Mouse (Mus musculus) forebrain, embryonic 11.5 days (tissue): ENCODE measurements around the gene Nudt6. TPM values are rescaled to one million over a fixed set of nuclear protein-coding genes. Genes with fewer than 3 reads are reported as not detected.

Experiments used
- ATAC-seq: fragments of 200-750 bp; cut with Nextera tagmentation; replicated peaks from 2 replicates; pipeline ENCODE4 v1.8.0; 2017; ENCODE audit warnings: moderate TSS enrichment; ENCODE audit not compliant: low FRiP score
- DNase-seq: peaks from one replicate; pipeline ENCODE4 v3.0.0-alpha.2; 2017; ENCODE audit warnings: low spot score
- H3K27ac ChIP-seq: fragments of 300-500 bp; sonication (generic); 2 replicates; pipeline ENCODE4 v1.5.1; 2014; ENCODE audit warnings: low read depth, low read length
- H3K27me3 ChIP-seq: fragments of 300-500 bp; sonication (generic); 2 replicates; pipeline ENCODE4 v1.6.1; 2014; ENCODE audit warnings: mild to moderate bottlenecking, low read length, mixed read lengths; ENCODE audit not compliant: control insufficient read depth, insufficient read depth
- H3K36me3 ChIP-seq: fragments of 300-500 bp; sonication (generic); 2 replicates; pipeline ENCODE4 v1.6.1; 2014; ENCODE audit warnings: mild to moderate bottlenecking, low read length, moderate library complexity, mixed read lengths; ENCODE audit not compliant: control insufficient read depth, insufficient read depth
- H3K4me1 ChIP-seq: fragments of 300-500 bp; sonication (generic); replicated peaks from 2 replicates; pipeline ENCODE4 v1.6.1; 2014; ENCODE audit warnings: low read length, mixed read lengths; ENCODE audit not compliant: control insufficient read depth, insufficient read depth
- H3K4me2 ChIP-seq: fragments of 300-500 bp; sonication (generic); 2 replicates; pipeline ENCODE4 v1.6.1; 2014; ENCODE audit warnings: low read depth, mild to moderate bottlenecking, low read length, moderate library complexity, mixed read lengths; ENCODE audit not compliant: severe bottlenecking
- H3K4me3 ChIP-seq: fragments of 300-500 bp; sonication (generic); 2 replicates; pipeline ENCODE4 v1.5.1; 2014; ENCODE audit warnings: low read depth, low read length
- H3K9ac ChIP-seq: fragments of 300-500 bp; sonication (generic); 2 replicates; pipeline ENCODE4 v1.6.1; 2014; ENCODE audit warnings: low read length
- H3K9me3 ChIP-seq: fragments of 300-500 bp; sonication (generic); 2 replicates; pipeline ENCODE4 v1.6.1; 2016; ENCODE audit warnings: low read length, mixed read lengths; ENCODE audit not compliant: control insufficient read depth
- WGBS: fragments of 180-500 bp; shearing (Covaris S2); extraction: QIAGEN DNeasy Blood & Tissue Kit; methylation state at CpG from one replicate; pipeline ENCODE4 v1.1.7; 2014; 5-methylcytosine and 5-hydroxymethylcytosine counted together
- polyA plus RNA-seq: library from polyadenylated mRNA; unstranded; fragments of >200 nt; fragmentation: Nextera tagmentation; extraction: Ambion mirVana; gene quantifications from 2 replicates; pipeline ENCODE4 v1.2.1, GENCODE M21; 2014

The Nudt6 gene
- polyA plus RNA-seq, 1 experiment from 2014 or later = 4.4 TPM

GRCm38 (mm10) chr3:37420641-37421040, 630 bp upstream of the Nudt6 start:
- ATAC-seq = no peak
- Histone ChIP-seq H3K4me3 (peak overlapping the region; percentile 95), H3K27me3 (no peaks in the 10 kb centered on the region), H3K4me2 (peak overlapping the region; percentile 84), H3K9ac (peak overlapping the region; percentile 69), H3K36me3 (no peaks in the 10 kb centered on the region), H3K4me1 (peaks cover 6% of the 10 kb centered on the region; the same call in 1 of the 2 replicates), H3K9me3 (no peaks in the 10 kb centered on the region), H3K27ac (peak overlapping the region; percentile 81; the same call in 1 of the 2 replicates)
- DNase-seq = no peak
- WGBS = 0% methylated on average over 23 of the region's 24 CpGs

DNA sequence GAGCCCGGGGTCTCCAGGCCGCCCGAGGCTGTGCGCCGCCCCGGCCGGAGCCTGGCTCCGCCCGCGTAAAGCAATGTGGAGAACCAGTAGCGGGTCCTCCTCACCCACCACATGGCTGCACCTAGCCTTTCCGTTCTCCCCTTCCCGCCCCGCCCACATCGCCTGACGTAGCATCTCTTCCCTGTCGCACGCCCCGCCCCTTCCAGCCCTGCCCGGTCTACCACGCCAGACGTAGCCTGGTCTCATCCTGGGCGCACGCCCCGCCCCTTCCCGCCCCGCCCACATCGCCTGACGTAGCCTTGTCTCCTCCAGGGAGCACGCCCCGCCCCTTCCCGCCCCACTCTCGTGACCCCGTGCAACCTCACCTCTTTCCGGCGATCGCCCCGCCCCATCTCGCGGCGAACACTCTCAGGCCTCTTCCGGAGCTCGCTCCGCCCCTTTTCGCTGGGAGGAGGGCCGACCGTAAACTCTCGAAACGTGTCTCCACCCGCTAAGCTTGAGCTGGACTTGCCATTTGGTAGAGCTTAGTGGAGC, 486 bp downstream of the Nudt6 start, which contains the start of gene Spata5:
Spata5 (plus strand) TSS at position 439 of the 534 bp plus-strand sequence.
- WGBS = under 1% methylated on average over 47 of the region's 50 CpGs
- no peaks in the 10 kb centered on the region for H3K36me3 ChIP-seq
- no peaks in the 10 kb centered on the region for H3K9me3 ChIP-seq
- DNase-seq (peak; percentile 100), ATAC-seq (peak; percentile 96)
- H3K27me3 ChIP-seq = no peaks in the 10 kb centered on the region
- peak within 1 kb of the TSS; percentile 95 for H3K4me3 ChIP-seq
- H3K27ac ChIP-seq = peak within 1 kb of the TSS; percentile 81
- H3K9ac ChIP-seq = peak within 1 kb of the TSS; percentile 78
- peak within 1 kb of the TSS; percentile 84 for H3K4me2 ChIP-seq
- peaks cover 6% of the 10 kb centered on the region; the same call in 1 of the 2 replicates for H3K4me1 ChIP-seq

- DNase-seq = no peak
- H3K9me3 ChIP-seq = no peaks in the 10 kb centered on the region
- H3K4me2 ChIP-seq = peak overlapping the region; percentile 56
- WGBS = under 1% methylated on average over 30 of the region's 30 CpGs
- peaks cover 6% of the 10 kb centered on the region; the same call in 1 of the 2 replicates for H3K4me1 ChIP-seq
- no peaks in the 10 kb centered on the region for H3K27me3 ChIP-seq
- peak overlapping the region; percentile 72 for H3K27ac ChIP-seq
- peak overlapping the region; percentile 78 for H3K9ac ChIP-seq
- no peaks in the 10 kb centered on the region for H3K36me3 ChIP-seq
- H3K4me3 ChIP-seq = peak overlapping the region; percentile 74
- ATAC-seq = no peak; the same call in 1 of the 2 replicates
These were observed 1.0 kb downstream of the Nudt6 start for GRCm38 (mm10) chr3:37418961-37419457.

GRCm38 (mm10) chr3:37418341-37418740, 1.7 kb downstream of the Nudt6 start:
- H3K9me3 ChIP-seq = no peaks in the 10 kb centered on the region
- 84% methylated on average over 5 of the region's 5 CpGs for WGBS
- no peak for DNase-seq
- no peak overlapping the region for H3K27ac ChIP-seq
- H3K4me3 ChIP-seq = peak overlapping the region; percentile 74
- H3K27me3 ChIP-seq = no peaks in the 10 kb centered on the region
- peaks cover 6% of the 10 kb centered on the region; the same call in 1 of the 2 replicates for H3K4me1 ChIP-seq
- ATAC-seq = no peak
- H3K36me3 ChIP-seq = no peaks in the 10 kb centered on the region
- peak overlapping the region; percentile 78 for H3K9ac ChIP-seq
- H3K4me2 ChIP-seq = peak overlapping the region; percentile 56

GRCm38 (mm10) chr3:37414413-37414960, 5.5 kb downstream of the Nudt6 start:
- no peak overlapping the region for H3K27ac ChIP-seq
- no peaks in the 10 kb centered on the region for H3K36me3 ChIP-seq
- no peak overlapping the region for H3K4me2 ChIP-seq
- 58% methylated on average over 14 of the region's 14 CpGs for WGBS
- peak; percentile 84 for DNase-seq
- no peak overlapping the region for H3K4me3 ChIP-seq
- H3K9me3 ChIP-seq = no peaks in the 10 kb centered on the region
- H3K4me1 ChIP-seq = peaks cover 3% of the 10 kb centered on the region; the same call in 1 of the 2 replicates
- no peak for ATAC-seq
- H3K9ac ChIP-seq = no peak overlapping the region
- H3K27me3 ChIP-seq = no peaks in the 10 kb centered on the region

- H3K36me3 ChIP-seq = no peaks in the 10 kb centered on the region
- WGBS = 94% methylated on average over 3 of the region's 3 CpGs
- H3K27me3 ChIP-seq = no peaks in the 10 kb centered on the region
- DNase-seq = no peak
- H3K4me2 ChIP-seq = no peak overlapping the region
- no peak overlapping the region for H3K27ac ChIP-seq
- ATAC-seq = no peak
- no peak overlapping the region for H3K4me3 ChIP-seq
- no peak overlapping the region for H3K9ac ChIP-seq
- no peaks in the 10 kb centered on the region for H3K9me3 ChIP-seq
- no peaks in the 10 kb centered on the region; the same call in 1 of the 2 replicates for H3K4me1 ChIP-seq
These were observed 6.6 kb downstream of the Nudt6 start for GRCm38 (mm10) chr3:37413446-37413845.

DNA sequence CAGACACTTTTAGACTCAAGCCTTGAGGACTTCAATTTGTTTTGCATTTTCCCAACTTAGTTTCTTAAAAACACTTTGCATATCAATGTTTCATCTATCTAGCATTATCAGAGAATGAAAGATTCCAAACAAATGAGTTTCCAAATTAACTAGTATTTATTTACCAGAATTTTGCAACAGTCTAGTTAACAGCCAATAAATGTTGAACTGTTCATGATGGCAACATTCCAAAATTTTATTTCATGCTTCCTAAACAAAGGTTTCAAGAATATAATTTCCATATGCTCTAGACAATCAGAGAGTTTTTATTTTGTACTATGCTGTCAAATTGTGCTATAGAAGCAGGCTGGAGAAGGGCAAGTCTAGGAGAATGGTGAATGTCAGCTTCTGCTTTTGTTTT, 12.4 kb downstream of the Nudt6 start:
- H3K9me3 ChIP-seq = no peaks in the 10 kb centered on the region
- ATAC-seq (no peak), DNase-seq (no peak)
- H3K4me1 ChIP-seq = no peaks in the 10 kb centered on the region
- H3K27me3 ChIP-seq = no peaks in the 10 kb centered on the region
- no peak overlapping the region for H3K27ac ChIP-seq
- no peak overlapping the region for H3K4me3 ChIP-seq
- no peak overlapping the region for H3K9ac ChIP-seq
- no peak overlapping the region for H3K4me2 ChIP-seq
- no peaks in the 10 kb centered on the region for H3K36me3 ChIP-seq

DNA sequence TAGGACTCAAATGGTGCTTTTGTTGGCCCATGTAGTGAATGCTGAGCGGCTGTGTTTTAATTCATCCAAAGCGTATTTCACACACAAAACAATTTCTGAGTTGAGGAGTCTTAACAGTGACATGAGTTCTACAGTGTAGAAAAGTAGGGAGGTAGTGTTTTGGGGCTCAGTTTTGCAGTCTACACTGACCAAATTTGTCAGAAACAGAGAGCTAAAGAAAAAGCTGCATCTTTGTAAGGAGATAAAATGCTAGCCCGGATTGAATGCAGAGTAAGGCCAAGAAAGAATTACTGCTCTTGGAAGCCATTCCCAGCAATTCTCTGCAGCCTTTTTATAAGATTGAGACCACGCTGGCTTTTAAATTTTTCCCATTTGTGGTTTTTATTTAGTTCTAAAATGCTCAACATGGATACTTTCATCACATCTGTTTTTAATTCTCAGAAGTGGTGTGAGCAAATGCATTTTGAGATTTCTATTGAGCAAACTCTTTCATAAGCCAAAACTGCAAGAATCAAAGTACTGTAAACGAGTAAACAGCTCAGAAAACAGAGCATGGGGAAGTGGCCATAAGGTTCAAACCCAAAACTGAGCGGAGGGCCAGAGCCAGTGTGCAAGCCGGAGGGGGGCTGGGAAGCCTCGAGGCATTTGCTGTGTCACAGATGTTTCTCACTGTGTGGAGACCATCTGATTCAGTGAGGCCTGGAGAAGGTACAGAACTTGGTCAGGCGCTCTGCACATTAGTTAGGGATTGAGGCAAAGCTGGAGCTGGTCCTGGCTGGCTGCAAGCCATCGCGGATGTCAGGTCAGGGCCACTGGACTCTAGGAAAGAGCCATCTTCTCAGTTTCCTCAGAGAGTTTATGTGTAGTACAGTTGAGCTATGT, 18.0 kb downstream of the Nudt6 start:
- no peak overlapping the region for H3K4me3 ChIP-seq
- 83% methylated on average over 11 of the region's 11 CpGs for WGBS
- no peaks in the 10 kb centered on the region for H3K36me3 ChIP-seq
- no peak for ATAC-seq
- H3K9me3 ChIP-seq = no peaks in the 10 kb centered on the region
- H3K27ac ChIP-seq = no peak overlapping the region
- no peak overlapping the region for H3K9ac ChIP-seq
- no peak for DNase-seq
- H3K4me1 ChIP-seq = no peaks in the 10 kb centered on the region
- no peak overlapping the region for H3K4me2 ChIP-seq
- H3K27me3 ChIP-seq = no peaks in the 10 kb centered on the region
